Mouse (Mus musculus) CH12.LX (cell line): ENCODE data around the gene Cd247. TPM values are rescaled to one million over a fixed set of nuclear protein-coding genes. Genes with fewer than 3 reads are reported as not detected.

Experiments used
- DNase-seq: peaks from one replicate; pipeline ENCODE4 v3.0.0-alpha.2; 2013; ENCODE audit errors: extremely low read depth
- H3K27ac ChIP-seq: 2 replicates; pipeline ENCODE4 v1.5.1; 2012; ENCODE audit warnings: low read depth, mild to moderate bottlenecking, control low read depth, moderate library complexity; ENCODE audit not compliant: insufficient read depth
- H3K27me3 ChIP-seq: replicated peaks from 2 replicates; pipeline ENCODE3; 2012; ENCODE audit warnings: inconsistent platforms
- H3K36me3 ChIP-seq, 2 experiments: replicated peaks in 1 of 2; 2 replicates each; pipeline versions ENCODE3 to v1.6.1; 2012; ENCODE audit warnings: inconsistent platforms in 1 of 2, low read length in 1 of 2, mild to moderate bottlenecking in 1 of 2, mixed read lengths in 1 of 2, moderate library complexity in 1 of 2; ENCODE audit not compliant: control insufficient read depth in 1 of 2, insufficient read depth in 1 of 2
- H3K4me1 ChIP-seq, 2 experiments: 2 replicates each; pipeline ENCODE4 v1.6.1; 2012; ENCODE audit warnings: inconsistent platforms in 1 of 2, moderate library complexity in 1 of 2; ENCODE audit not compliant: insufficient read depth in 2 of 2, control insufficient read depth in 1 of 2
- H3K4me2 ChIP-seq: 2 replicates; pipeline ENCODE4 v1.6.1; 2012; ENCODE audit warnings: low read depth, mild to moderate bottlenecking, control low read depth; ENCODE audit not compliant: poor library complexity, insufficient read depth, severe bottlenecking
- H3K4me3 ChIP-seq, 3 experiments: fragments of 150-350 bp in 1 of 3; sonication (generic) in 1 of 3; replicated peaks in 1 of 3; 2 replicates each; pipeline versions ENCODE3 to v1.5.1; 2011 to 2012; ENCODE audit warnings: low read depth in 2 of 3, low read length in 2 of 3, mild to moderate bottlenecking in 2 of 3, moderate library complexity in 2 of 3, control low read depth in 1 of 3, improper control_type of control experiment in 1 of 3, inconsistent platforms in 1 of 3, mixed read lengths in 1 of 3; ENCODE audit not compliant: poor library complexity in 1 of 3
- H3K79me2 ChIP-seq: replicated peaks from 2 replicates; pipeline ENCODE4 v1.6.1; 2012; ENCODE audit warnings: mild to moderate bottlenecking, moderate library complexity; ENCODE audit not compliant: control insufficient read depth, poor library complexity, insufficient read depth, severe bottlenecking; ENCODE audit errors: extremely low read depth
- H3K9ac ChIP-seq: 2 replicates; pipeline ENCODE4 v1.6.1; 2012; ENCODE audit warnings: low read depth, mild to moderate bottlenecking, control low read depth, moderate library complexity; ENCODE audit not compliant: insufficient read depth
- H3K9me3 ChIP-seq: replicated peaks from 2 replicates; pipeline ENCODE3; 2012; ENCODE audit warnings: low read length, inconsistent platforms, mixed read lengths
- CTCF ChIP-seq, 2 experiments: IDR thresholded peaks in 1 of 2; conservative IDR thresholded peaks in 1 of 2; 2 replicates each; pipeline ENCODE4 v1.5.1; 2011 to 2012; ENCODE audit warnings: low read depth in 2 of 2, low read length in 2 of 2, improper control_type of control experiment in 1 of 2, inconsistent platforms in 1 of 2, mild to moderate bottlenecking in 1 of 2, moderate library complexity in 1 of 2
- E2F4 ChIP-seq: IDR thresholded peaks from 2 replicates; pipeline ENCODE4 v1.6.1; 2011; ENCODE audit warnings: low read depth, low read length, improper control_type of control experiment; ENCODE audit not compliant: insufficient replicate concordance
- ELF1 ChIP-seq: IDR thresholded peaks from 2 replicates; pipeline ENCODE4 v1.6.1; 2014; ENCODE audit warnings: low read depth, mild to moderate bottlenecking, inconsistent platforms, low read length, improper control_type of control experiment
- EP300 ChIP-seq: IDR thresholded peaks from 2 replicates; pipeline ENCODE4 v1.6.1; 2011; ENCODE audit warnings: low read length, improper control_type of control experiment
- GABPA ChIP-seq: IDR thresholded peaks from 2 replicates; pipeline ENCODE4 v1.6.1; 2012; ENCODE audit warnings: low read depth, low read length, improper control_type of control experiment, inconsistent platforms; ENCODE audit not compliant: insufficient replicate concordance
- HCFC1 ChIP-seq: IDR thresholded peaks from 2 replicates; pipeline ENCODE4 v1.6.1; 2012; ENCODE audit warnings: low read depth, mild to moderate bottlenecking, inconsistent platforms, low read length, improper control_type of control experiment
- MAX ChIP-seq: IDR thresholded peaks from 2 replicates; pipeline ENCODE4 v1.6.1; 2011; ENCODE audit warnings: low read length, improper control_type of control experiment
- MAZ ChIP-seq: IDR thresholded peaks from 2 replicates; pipeline ENCODE4 v1.6.1; 2012; ENCODE audit warnings: low read depth, mild to moderate bottlenecking, inconsistent platforms, low read length, improper control_type of control experiment, moderate library complexity
- RAD21 ChIP-seq: IDR thresholded peaks from 2 replicates; pipeline ENCODE4 v1.6.1; 2011; ENCODE audit warnings: low read depth, mild to moderate bottlenecking, low read length, improper control_type of control experiment, moderate library complexity
- USF1 ChIP-seq: IDR thresholded peaks from 2 replicates; pipeline ENCODE4 v1.6.1; 2014; ENCODE audit warnings: low read depth, mild to moderate bottlenecking, inconsistent platforms, low read length, improper control_type of control experiment
- ZKSCAN1 ChIP-seq: IDR thresholded peaks from 2 replicates; pipeline ENCODE4 v1.6.1; 2012; ENCODE audit warnings: low read depth, inconsistent platforms, low read length, improper control_type of control experiment, borderline replicate concordance
- ZMIZ1 ChIP-seq: IDR thresholded peaks from 2 replicates; pipeline ENCODE4 v1.6.1; 2012; ENCODE audit warnings: low read depth, mild to moderate bottlenecking, inconsistent platforms, low read length, improper control_type of control experiment
- dilution Hi-C: fragments of 300-500 bp; cut with MboI; formaldehyde crosslinking; loops from 2 replicates; pipeline ENCODE4 v1.14.3; 2020; ENCODE audit warnings: low sequenced_read_pairs; ENCODE audit not compliant: extremely low pct_unique_long_range_greater_than_20kb, extremely low pct_ligation_motif_present
- in situ Hi-C: fragments of 300-500 bp; cut with MboI; formaldehyde crosslinking; loops from 3 replicates; pipeline ENCODE4 v1.14.3; 2019; ENCODE audit warnings: low sequenced_read_pairs, low pct_ligation_motif_present, low pct_unique_long_range_greater_than_20kb, mixed read lengths
- polyA plus RNA-seq: library from polyadenylated mRNA; unstranded; fragments of >175 nt; gene quantifications from 2 replicates; pipeline ENCODE4 v1.2.1, GENCODE M21; 2012; ENCODE audit warnings: low read depth; ENCODE audit not compliant: insufficient read length
- total RNA-seq, 2 experiments: library from RNA; depleted of rRNA; stranded (reverse); fragments of 300-350 nt in 1 of 2; fragments of >200 nt in 1 of 2; gene quantifications; 2 replicates each; pipeline ENCODE4 v1.2.3; 2012 to 2014

Gene Cd247
- total and polyA plus RNA-seq, 3 experiments, result 1.3 to 2.0 TPM; not detected in 1

GRCm38 (mm10) chr1:165751838-165752237, 36.6 kb upstream of the Cd247 start:
- Histone ChIP-seq H3K4me1 (peaks cover 0 to 10% of the 10 kb centered on the region in 2 experiments; a peak in 1 of 4 replicates), H3K27me3 (no peaks in the 10 kb centered on the region), H3K36me3 (no peaks in the 10 kb centered on the region), H3K4me2 (no peak overlapping the region), H3K9ac (no peak overlapping the region), H3K9me3 (no peaks in the 10 kb centered on the region), H3K79me2 (no peaks in the 10 kb centered on the region), H3K4me3 (no peak overlapping the region), H3K27ac (no peak overlapping the region)
- no peak for TF ChIP-seq ZKSCAN1
- no peak for TF ChIP-seq USF1
- no peak for TF ChIP-seq ZMIZ1
- no peak for TF ChIP-seq E2F4
- no peak for TF ChIP-seq CTCF (conservative IDR thresholded peaks at IDR 0.05 in 1 of 2, IDR thresholded peaks at IDR 0.05 in 1 of 2; ENCODE audit: low read depth in 2 of 2, low read length in 2 of 2)
- no peak for DNase-seq
- dilution Hi-C loops (no loop called here), in situ Hi-C loops (no loop called here)

- dilution Hi-C loops, result no loop called here
- in situ Hi-C loops, result no loop called here
- H3K9me3 ChIP-seq, result no peaks in the 10 kb centered on the region
Measured at GRCm38 (mm10) chr1:165754205-165754604, 34.3 kb upstream of the Cd247 start.

GRCm38 (mm10) chr1:165755194-165755593, 33.3 kb upstream of the Cd247 start:
- dilution Hi-C loops (no loop called here), in situ Hi-C loops (no loop called here)
- Histone ChIP-seq H3K4me3 (no peak overlapping the region), H3K79me2 (no peaks in the 10 kb centered on the region), H3K4me2 (no peak overlapping the region), H3K9me3 (no peaks in the 10 kb centered on the region), H3K36me3 (no peaks in the 10 kb centered on the region), H3K27me3 (no peaks in the 10 kb centered on the region), H3K27ac (no peak overlapping the region), H3K4me1 (peaks cover 2 to 10% of the 10 kb centered on the region in 2 experiments; a peak in 2 of 4 replicates), H3K9ac (no peak overlapping the region)
- TF ChIP-seq MAZ, result no peak
- no peak for TF ChIP-seq HCFC1
- no peak for TF ChIP-seq ELF1
- no peak for DNase-seq

More at GRCm38 (mm10) chr1:165754205-165754604, 34.3 kb upstream of the Cd247 start:
- Histone ChIP-seq H3K27me3 (no peaks in the 10 kb centered on the region), H3K4me3 (no peak overlapping the region), H3K36me3 (no peaks in the 10 kb centered on the region), H3K79me2 (no peaks in the 10 kb centered on the region), H3K4me1 (peaks cover under 1 to 10% of the 10 kb centered on the region in 2 experiments; a peak in 1 of 4 replicates), H3K9ac (no peak overlapping the region), H3K27ac (no peak overlapping the region), H3K4me2 (no peak overlapping the region)
- TF ChIP-seq GABPA, result no peak
- TF ChIP-seq HCFC1, result no peak
- no peak for TF ChIP-seq MAX
- TF ChIP-seq EP300, result no peak
- no peak for TF ChIP-seq RAD21
- TF ChIP-seq ZKSCAN1, result no peak
- DNase-seq, result no peak
